Mouse (Mus musculus) lung, postnatal 0 days (tissue): ENCODE measurements at regions not wholly inside any gene's neighbourhood (a gene's known extent, or its start where the extent isn't known, plus 50 kb on each side); places are given as distances from the start of the nearest gene placed in this dataset.
A peak's percentile ranks its signal among the peaks of the same experiment; 100 is the strongest.

Source experiments
- CTCF ChIP-seq: IDR thresholded peaks from 2 replicates; pipeline ENCODE4 v1.5.1; 2016; ENCODE audit warnings: antibody characterized with exemption, mild to moderate bottlenecking
- EP300 ChIP-seq: IDR thresholded peaks from 2 replicates; pipeline ENCODE4 v1.6.1; 2016; ENCODE audit warnings: antibody characterized with exemption, mild to moderate bottlenecking, control low read depth

DNA sequence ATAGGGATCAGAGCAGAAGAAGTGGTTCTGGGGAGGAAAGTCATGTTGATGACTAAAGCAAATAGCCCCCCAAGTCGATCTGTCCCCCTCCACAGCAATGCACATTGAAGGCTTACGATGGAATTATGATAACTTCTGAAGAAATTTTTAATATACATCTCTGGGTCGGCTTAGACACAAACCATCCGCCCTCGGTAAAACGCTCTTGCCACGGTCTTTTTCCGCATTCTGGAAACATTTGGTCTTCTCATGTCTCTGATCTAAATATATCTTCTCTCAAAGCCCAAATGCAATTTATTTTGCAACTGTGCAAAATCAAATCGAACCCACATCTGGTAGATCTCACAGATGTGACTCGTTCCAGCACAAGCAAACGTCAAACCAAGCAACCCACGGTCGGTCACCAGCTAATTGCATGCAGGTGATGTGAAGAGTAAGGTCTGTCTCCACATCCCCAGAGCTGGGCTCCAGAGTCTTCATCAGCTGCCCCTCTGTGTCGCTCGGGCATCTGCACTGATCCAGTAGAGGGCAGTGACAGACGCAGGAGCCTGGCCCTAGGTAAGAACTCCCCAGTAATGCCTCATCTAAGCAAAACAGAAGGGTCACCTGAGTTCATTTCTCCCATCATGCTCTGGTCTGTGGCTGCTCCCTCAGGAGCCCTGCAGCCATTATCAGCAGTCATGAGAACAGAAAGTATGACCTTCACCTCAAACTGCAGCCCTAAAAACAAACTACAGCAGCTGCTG, 79.5 kb upstream of the Gm47985 start:
- TF ChIP-seq CTCF, result peak; percentile 29; the same call in 1 of the 2 replicates
- no peak for TF ChIP-seq EP300
